Mouse (Mus musculus): ENCODE measurements around the gene Rpl6.
A peak's percentile ranks its signal among the peaks of the same experiment; 100 is the strongest.
"Not testable (repeated sequence)": the region's sequence is repeated elsewhere in the genome, so short reads cannot be mapped to it uniquely, and the experiment has no call there.

Gene Rpl6

DNA sequence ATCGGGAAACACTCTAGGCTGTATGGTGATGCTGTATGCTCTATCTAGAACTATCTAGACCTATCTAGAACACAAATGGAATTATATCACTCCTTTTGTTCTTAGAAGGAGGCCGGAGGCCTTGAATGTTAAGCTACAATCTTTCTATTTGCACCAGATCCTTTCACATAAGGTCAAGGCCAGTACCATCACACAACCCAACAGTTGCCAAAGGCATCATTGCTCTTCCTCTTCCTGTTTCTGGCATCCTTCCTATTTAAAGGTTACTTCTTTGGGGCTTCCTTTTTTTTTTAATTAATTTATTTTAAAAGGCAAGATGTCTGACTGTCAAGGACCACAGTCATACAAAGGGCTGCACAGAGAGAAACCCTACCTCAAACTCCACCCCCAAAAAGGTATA lies 6.9 kb upstream of the Rpl6 start:
- DNase-seq, result no peak

DNA sequence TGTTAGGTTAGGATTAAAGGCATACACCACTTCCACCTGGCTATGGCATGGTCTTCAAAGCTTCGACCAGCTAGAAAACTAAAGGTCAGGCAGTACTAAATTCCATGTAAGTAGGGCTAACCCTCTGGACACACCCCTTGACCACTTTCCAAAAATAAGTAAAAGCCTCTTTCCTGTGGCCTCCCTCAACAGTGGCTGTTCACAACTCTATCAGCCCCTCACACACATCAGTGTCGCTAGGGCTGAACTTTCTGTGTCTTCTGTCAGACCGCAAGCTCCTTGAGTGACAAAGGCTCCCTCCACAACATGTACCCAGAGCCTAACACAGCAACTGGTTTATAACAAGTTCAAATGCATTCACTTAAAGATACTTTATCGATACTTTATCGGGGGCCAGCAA lies 5.9 kb upstream of the Rpl6 start:
- DNase-seq, result no peak

DNA sequence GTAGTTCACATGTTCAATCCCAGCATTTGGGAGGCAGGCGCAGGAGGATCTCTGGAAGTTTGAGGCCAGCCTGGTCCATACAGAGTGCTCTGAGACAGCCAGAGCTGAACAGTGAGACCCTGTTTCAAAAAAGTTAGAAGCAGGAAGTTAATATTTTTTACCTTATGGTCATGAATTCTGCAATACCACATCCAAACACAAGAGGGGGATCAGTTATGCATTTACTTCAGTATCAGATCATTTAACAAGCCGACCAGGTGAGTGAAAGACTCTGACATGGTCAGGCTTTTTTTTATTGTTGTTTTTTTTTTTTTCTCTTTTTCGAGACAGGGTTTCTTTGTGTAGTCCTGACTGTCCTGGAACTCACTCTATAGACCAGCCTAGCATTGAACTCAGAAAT lies 2.5 kb upstream of the Rpl6 start:
- DNase-seq, result no peak

DNA sequence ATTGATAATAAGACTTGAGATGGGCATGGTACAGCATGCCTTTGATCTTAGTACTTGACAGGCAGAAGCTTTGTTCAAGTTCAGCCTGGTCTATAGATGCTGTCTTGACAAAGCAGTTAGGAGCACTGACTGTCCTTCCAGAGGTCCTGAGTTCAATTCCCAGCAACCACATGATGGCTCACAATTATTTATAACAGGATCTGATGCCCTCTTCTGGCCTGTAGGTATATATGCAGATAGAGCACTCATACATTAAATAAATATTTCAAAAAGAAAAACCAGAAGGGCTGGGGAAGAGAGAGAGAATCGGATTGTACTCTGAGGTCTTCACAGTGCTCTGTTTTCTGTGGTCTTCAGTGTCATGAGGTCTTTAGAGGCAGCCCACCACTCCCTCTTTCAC lies 1.8 kb upstream of the Rpl6 start:
- DNase-seq, result no peak

DNA sequence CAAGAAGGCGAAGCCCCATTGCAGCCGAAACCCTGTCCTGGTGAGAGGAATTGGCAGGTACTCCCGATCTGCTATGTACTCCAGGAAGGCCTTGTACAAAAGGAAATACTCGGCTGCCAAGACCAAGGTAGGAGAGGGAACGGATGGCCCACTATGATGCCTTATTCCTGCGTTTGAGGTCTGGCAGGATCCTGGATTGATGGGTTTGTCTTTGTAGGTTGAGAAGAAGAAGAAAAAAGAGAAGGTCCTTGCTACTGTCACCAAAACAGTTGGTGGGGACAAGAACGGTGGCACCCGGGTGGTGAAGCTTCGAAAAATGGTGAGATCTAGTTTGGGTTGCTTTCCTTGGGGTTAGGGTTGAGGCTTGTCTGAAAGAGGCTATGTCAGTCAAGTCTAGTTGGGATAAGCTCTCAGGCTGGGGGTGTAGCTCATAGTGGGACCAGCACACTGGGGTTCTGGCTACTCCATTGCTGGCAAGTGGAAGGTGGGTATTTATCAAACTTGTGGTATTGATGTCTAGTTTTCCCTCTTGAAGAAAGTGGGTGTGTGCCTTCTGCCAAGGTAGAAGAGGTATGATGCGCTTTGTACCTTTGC lies 1.4 kb downstream of the Rpl6 start:
- DNase-seq, result not testable (repeated sequence)

DNA sequence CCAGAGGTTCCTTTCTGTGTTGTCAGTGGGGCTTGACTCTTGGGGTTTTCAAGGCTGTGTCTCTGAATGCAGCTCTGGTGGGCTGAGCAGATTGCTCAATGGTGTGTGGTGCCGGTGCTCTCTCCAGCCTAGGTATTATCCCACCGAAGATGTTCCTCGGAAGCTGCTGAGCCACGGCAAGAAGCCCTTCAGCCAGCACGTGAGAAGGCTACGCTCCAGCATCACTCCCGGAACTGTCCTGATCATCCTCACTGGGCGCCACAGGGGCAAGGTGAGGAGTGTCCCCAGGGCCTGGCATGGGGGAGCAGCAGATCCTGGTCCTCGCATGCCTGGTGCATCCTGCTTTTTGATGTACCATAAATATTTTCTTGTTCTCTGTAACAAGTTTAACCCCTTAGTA lies 2.3 kb downstream of the Rpl6 start:
- no peak for DNase-seq

DNA sequence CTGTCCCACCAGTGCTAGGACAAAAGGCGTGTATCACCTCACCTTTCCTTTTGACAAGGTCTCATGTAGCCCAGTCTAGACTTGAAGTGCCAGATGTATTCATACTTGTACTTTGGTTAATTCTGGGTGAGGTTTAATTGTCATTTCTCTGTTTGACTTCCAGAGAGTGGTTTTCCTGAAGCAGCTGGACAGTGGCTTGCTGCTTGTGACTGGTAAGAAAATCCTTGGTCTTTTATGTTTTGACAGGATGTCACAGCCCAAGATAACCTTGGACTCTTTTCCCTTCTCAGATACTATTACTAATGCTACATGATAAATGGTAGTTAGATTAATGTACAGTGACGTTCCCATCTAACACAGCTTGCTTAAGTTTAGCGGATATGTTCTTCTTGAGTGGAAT lies 2.7 kb downstream of the Rpl6 start:
- DNase-seq, result no peak

DNA sequence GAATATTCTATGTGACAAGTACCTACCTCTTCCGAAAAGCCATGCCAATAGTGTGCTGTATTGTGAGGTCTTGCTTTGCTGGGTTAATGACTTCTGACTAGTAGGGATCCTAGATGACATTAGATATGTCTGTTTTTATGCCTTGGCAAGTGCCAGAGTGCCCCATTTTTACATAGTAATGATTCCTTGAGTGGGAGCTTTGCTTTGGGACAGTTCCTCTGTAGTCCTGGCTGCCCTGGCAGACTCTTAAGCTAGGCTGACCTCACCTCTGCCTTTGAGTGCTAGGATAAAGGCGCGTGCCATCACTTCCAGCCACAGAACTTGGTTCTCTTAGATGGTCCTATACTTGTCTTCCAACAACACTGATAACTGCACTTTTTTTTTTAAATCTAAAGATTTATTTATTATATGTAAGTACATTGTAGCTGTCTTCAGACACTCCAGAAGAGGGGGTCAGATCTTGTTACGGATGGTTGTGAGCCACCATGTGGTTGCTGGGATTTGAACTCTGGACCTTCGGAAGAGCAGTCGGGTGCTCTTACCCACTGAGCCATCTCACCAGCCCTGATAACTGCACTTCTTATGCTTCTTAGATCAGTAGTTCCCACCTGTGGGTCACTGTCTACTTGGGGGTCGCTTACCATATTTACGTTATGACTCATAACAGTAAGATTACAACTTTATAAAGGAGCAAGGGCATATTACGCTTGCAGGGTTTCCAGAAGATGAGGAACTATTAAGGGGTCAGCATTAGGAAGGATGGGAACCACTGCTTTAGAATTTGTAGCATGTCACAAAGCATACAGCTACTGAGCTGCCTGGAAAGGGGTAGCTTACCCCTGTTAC lies 5.7 kb downstream of the Rpl6 start:
- no peak for DNase-seq

DNA sequence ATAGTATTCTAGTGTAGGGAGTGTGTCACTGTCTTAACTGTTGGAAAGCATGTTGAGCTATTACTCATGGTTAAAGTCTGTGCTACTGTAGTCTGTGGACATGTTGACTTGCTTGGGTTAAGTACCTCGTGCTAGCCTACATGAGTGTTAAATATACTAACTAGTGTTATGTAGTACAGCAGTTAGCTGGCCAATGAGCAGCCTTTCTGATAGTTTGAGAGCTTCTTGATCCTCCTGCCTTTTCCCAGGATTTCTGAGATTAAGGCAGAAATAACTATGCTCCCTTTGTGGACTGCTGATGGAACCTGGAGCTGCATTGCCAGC lies 6.3 kb downstream of the Rpl6 start:
- DNase-seq, result no peak

DNA sequence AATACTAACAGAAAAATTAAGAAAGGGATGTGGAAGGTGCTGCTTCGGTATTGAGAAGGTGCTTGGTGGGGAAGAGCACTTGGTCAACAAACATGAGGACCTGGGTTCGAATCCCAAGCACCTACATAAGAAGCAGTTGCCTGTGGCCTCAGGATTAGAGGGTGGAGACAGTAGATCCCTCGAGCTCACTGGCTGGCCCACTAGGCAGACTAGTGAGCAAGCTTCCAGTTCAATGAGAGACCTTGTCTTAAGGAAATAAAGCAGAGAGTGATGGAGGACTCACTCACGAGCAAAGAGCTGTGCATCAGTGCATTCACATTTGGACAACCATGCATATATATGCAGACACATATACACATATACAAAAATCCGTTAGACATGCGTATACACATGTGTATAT lies 7.8 kb downstream of the Rpl6 start:
- no peak for DNase-seq

DNA sequence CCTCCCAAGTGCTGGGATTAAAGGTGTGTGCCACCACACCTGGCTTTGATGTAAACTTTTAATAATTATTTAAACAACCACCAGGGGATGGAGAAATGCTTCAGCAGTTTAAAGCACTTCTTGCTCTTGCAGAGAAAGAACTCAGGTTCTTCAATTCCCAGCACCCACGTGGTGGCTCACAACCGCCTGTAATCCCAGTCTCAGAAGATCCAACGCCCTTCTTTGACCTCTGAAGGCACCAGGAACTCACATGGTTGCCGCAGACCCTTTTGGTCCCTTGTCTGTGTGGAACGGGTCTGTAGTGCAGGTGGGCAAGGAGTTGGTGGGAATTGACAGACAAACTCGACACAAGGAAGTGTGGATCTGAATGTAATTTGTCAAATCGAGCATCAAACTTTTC lies 10.4 kb downstream of the Rpl6 start:
- no peak for DNase-seq

DNA sequence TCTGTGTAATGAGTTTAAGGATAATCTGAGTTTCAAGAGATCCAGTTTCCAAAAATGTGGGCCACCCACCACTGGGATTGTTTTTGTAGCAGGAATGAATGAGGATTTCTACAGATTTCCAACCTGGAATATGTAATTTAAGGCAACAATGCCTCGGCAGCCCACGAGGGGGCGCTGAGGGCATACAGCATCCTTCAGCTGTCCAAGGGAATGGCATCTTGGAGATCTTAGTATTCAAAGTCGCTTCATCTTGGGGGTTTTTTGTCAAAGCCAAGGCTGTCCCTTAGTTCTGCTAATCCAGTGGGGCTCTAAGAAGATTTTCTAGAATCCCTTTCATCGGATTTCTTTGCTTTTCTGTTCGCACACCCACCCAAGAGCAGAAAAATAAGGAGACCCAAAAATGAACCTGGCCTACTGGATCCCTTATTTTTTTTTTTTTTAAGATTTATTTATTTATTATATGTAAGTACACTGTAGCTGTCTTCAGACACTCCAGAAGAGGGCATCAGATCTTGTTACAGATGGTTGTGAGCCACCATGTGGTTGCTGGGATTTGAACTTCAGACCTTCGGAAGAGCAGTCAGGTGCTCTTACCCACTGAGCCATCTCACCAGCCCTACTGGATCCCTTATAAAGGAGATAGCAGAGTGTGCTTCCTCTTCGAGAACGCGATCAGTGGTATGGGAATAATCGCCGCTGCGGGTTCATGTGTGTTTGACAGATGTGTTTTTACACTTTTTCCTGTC lies 11.3 kb downstream of the Rpl6 start:
- peak; percentile 39 for DNase-seq

DNA sequence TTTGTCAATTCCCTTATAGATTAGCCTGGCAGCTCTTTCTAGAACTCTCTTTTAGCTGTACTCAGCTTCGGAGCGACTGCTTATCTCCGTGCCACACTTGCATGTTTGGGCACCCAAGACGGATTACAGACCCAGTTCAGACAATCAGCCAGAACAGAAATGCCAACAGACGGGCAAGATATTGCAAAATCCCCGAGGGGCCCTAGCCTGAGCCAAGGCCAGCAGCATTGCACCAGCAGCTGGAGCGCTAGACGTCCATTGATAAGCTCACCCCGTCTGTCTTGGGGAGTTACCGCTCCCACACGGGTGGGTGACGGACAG lies 11.8 kb downstream of the Rpl6 start:
- no peak for DNase-seq

DNA sequence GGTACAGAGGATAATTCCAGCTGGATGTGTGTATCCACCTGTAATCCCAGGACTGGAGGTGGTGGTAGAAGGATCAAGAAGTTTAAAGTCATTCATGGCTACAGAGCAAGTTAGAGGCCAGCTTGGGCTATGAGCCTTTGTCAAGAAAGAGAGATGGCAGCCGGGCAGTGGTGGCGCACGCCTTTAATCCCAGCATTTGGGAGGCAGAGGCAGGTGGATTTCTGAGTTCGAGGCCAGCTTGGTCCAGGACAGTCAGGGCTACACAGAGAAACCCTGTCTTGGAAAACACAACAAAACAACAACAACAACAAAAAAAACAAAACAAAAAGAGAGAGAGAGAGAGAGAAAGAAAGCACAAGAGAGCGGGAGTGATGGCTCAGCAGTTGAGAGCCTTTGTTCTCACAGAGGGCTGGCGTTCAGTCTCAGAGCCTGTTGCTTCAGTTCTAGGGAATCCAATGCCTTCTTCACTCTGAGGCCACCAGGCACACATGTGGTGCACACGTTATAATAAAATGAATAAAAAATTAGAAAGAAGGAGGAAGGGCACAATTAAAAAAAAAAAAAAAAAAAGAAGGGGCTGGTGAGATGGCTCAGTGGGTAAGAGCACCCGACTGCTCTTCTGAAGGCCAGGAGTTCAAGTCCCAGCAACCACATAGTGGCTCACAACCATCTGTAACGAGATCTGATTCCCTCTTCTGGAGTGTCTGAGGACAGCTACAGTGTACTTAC lies 12.5 kb downstream of the Rpl6 start:
- not testable (repeated sequence) for DNase-seq

DNA sequence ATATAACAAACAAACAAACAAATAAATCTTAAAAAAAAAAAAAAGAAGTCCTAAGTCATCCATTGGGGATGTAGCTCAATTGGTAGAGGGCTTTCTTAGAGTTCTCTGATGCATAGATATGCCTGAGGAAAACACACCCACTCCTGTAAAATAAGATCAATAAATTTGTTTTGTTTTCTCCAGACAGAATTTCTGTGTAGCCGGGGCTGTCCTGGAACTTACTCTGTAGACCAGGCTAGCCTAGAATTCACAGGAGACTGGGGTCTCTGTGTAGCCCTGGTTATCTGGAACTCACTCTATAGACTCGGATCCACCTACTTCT lies 13.0 kb downstream of the Rpl6 start:
- no peak for DNase-seq

DNA sequence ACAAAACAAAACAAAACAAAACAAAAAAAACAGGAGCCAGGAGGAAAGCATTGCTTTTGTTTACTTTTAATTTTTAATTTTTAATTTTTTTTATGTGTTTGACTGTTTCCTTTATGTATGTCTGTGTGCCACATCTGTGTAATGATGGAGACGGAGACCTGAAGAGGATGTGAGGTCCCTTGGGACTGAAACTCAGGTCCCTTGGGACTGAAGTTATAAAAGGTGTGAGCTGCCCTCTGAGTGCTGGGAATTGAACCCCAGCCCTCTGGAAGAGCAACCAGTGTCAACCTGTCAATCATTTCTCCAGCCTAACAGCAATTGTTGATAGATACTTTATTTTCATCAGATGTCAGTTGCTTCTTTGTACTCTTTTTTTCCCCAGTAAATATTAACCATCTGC lies 14.9 kb downstream of the Rpl6 start:
- no peak for DNase-seq

DNA sequence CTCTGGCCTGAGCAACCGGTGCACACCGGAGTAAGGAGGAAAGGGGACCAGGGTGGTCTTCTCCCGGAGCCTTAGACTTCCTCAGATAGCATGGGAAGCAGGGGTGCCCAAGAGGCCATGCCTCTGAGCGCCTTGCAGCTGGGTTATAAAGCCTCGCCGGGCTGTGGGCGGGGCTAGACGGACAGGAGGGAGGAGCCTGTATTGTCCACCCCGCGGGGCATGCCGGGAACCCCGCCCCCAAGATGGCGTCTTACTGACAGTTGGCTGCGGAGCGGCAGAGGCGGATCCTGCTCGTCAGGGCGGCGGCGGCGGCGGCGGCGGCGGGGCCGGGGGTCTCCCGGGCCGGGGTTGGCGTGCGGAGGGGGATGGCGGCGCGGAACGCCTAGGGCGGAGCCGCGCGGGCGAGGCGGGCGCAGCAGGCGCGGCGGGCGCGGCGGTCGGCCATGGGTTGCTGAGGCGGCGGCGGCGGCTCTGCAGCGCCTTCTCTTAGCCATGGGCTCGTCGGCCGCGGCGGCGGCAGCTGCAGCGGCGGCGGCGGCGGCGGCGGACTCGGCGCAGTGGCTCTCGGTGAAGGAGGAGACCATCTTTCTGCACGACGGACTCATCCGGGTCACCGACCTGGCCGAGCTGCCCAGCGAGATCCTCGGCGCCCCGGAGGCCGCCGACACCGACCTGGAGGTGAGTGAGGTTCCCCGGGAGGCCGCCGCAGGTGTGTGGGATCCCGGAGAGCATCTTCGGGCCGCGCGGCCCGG lies 15.9 kb downstream of the Rpl6 start, which contains the start of gene Hectd4:
Gene Hectd4 (plus strand): TSS at position 240 of the 752 bp plus-strand sequence.
- peak; percentile 93 for DNase-seq

DNA sequence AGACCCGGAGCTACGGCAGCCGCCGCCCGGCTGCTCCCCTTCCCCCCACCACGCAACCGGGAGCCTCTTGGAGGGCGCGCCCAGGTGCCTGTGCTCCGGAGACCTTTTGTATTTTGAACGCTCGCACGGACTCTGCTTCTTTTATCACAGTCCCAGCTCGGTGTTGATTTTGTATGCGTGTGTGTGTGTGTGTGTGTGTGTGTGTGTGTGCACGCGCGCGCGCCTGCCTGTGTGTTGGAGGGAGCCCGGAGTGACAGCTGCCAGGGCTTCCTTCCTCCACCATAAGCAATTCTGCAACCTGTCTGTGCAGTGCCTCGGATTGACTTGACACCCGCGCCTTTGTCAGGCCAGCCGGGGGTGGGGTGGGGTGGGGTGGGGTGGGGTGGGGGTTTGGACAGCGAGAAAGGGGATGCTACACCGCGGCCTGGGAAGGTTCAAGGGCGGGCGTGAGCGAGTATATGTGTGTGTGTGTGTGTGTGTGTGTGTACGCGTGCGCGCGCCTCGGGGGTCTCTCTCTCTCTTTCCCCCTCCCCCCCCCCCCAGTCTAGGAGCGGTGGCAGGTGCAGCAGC lies 16.5 kb downstream of the Rpl6 start:
- DNase-seq, result no peak

DNA sequence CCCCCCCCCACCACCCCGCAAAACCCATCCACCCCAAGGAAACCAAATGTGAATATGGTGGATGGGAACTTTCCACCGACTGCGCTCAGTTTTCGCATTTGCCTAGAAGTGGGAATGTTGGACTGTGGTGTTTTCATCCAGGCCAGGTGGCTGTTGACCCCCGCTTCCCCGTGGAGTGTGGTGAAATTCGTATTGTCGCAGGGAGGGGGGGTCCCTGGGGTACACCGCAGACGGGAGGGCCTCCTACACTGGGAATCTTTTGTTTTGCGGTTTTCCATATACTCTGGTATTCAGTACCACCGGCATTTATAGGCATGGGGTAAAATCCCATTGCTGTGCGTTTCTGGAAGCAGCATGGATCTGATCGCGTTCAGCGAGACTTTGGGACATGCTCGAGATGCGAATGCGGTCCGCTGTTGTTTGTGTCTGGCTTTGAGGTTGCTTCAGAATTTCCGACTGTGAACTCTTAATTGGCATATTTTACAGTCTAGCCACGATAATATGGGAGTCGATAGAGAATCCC lies 17.1 kb downstream of the Rpl6 start:
- no peak for DNase-seq

DNA sequence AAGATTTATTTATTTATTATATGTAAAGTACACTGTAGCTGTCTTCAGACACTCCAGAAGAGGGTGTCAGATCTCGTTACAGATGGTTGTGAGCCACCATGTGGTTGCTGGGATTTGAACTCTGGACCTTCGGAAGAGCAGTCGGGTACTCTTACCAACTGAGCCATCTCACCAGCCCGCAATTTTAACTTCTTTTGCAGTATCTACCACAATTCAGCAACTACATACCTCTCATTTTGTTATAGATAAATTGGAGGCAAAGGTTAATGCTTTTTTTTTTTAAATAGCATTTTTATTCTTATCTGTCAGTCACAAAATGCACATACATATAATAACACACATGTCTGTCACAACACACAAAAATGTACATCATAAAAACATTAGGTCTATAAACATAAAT lies 19.7 kb downstream of the Rpl6 start:
- not testable (repeated sequence) for DNase-seq

DNA sequence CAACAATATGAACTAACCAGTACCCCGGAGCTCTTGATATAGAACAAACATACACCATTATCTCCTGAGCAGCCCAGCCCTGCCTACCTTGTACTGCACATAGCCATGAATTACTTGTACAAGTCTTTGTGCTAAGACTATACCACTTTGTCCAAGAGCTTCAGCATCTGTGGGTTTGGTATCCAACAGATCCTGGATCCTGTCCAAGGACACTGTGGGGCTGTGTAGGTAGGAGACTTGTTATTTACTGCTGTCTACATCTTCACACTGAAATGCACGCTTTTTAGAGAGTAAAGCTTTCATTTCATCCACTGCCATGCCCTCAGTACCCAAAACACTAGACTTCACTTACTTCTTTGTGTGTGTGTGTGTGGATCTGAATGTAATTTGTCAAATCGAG lies 20.6 kb downstream of the Rpl6 start:
- no peak for DNase-seq

DNA sequence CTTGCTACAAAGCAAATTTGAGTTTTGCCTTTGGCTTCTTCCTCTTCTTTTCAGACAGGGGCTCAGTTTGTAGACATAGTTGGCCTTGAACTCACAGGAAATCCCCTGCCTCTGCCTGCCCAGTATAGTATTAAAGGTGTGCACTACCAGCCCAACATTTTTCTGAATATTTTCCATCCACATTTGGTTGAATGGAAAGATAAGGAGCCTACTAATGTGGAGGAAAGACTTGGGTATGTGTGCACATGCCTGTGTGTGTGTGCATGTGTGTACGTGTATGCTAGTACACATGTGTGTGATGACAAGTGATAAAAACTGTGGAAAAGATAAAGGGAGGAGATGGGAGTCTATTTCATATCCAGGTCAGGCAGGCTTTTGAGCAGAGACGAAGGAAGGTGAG lies 21.6 kb downstream of the Rpl6 start:
- no peak for DNase-seq
